Mouse (Mus musculus) heart, postnatal 0 days (tissue): ENCODE measurements around the gene Mettl17. TPM values are rescaled to one million over a fixed set of nuclear protein-coding genes. Genes with fewer than 3 reads are reported as not detected.

Experiments
- ATAC-seq: fragments of 200-750 bp; cut with Nextera tagmentation; 2 replicates; pipeline ENCODE4 v1.8.0; 2017; ENCODE audit warnings: low read depth, moderate number of reproducible peaks, moderate library complexity; ENCODE audit not compliant: insufficient read depth
- DNase-seq: peaks from one replicate; pipeline ENCODE4 v3.0.0-alpha.2; 2016; ENCODE audit warnings: low spot score
- H3K27ac ChIP-seq: fragments of 300-500 bp; sonication (generic); 2 replicates; pipeline ENCODE4 v1.5.1; 2014; ENCODE audit warnings: low read depth, mild to moderate bottlenecking
- H3K27me3 ChIP-seq: fragments of 300-500 bp; sonication (generic); 2 replicates; pipeline ENCODE4 v1.6.1; 2014; ENCODE audit warnings: low read length, mixed read lengths; ENCODE audit not compliant: control insufficient read depth, insufficient read depth
- H3K36me3 ChIP-seq: fragments of 300-500 bp; sonication (generic); replicated peaks from 2 replicates; pipeline ENCODE4 v1.6.1; 2014; ENCODE audit warnings: low read length, mixed read lengths; ENCODE audit not compliant: control insufficient read depth, insufficient read depth
- H3K4me1 ChIP-seq: fragments of 300-500 bp; sonication (generic); 2 replicates; pipeline ENCODE4 v1.6.1; 2014; ENCODE audit warnings: antibody characterized with exemption; ENCODE audit not compliant: control insufficient read depth, insufficient read depth
- H3K4me2 ChIP-seq: fragments of 300-500 bp; sonication (generic); 2 replicates; pipeline ENCODE4 v1.6.1; 2014; ENCODE audit warnings: low read depth, mild to moderate bottlenecking, low read length, moderate library complexity
- H3K4me3 ChIP-seq: fragments of 300-500 bp; sonication (generic); 2 replicates; pipeline ENCODE4 v1.5.1; 2014; ENCODE audit warnings: low read depth, low read length
- H3K9ac ChIP-seq: fragments of 300-500 bp; sonication (generic); replicated peaks from 2 replicates; pipeline ENCODE4 v1.6.1; 2014; ENCODE audit warnings: low read depth, low read length, mixed read lengths
- H3K9me3 ChIP-seq: fragments of 300-500 bp; sonication (generic); replicated peaks from 2 replicates; pipeline ENCODE4 v1.6.1; 2016; ENCODE audit warnings: low read length; ENCODE audit not compliant: control insufficient read depth
- CTCF ChIP-seq: IDR thresholded peaks from 2 replicates; pipeline ENCODE4 v1.5.1; 2016; ENCODE audit warnings: antibody characterized with exemption, control low read depth, low read depth
- EP300 ChIP-seq: IDR thresholded peaks from 2 replicates; pipeline ENCODE4 v1.6.1; 2016; ENCODE audit warnings: antibody characterized with exemption, low read depth
- WGBS: fragments of 180-500 bp; shearing (Covaris S2); extraction: QIAGEN DNeasy Blood & Tissue Kit; methylation state at CpG from one replicate; pipeline ENCODE4 v1.1.7; 2014; 5-methylcytosine and 5-hydroxymethylcytosine counted together
- polyA plus RNA-seq: library from polyadenylated mRNA; unstranded; fragments of >200 nt; fragmentation: Nextera tagmentation; extraction: Ambion mirVana; gene quantifications from 2 replicates; pipeline ENCODE4 v1.2.1, GENCODE M21; 2015
- total RNA-seq: library from RNA; depleted of rRNA; stranded (reverse); fragments of >200 nt; gene quantifications from 2 replicates; pipeline ENCODE4 v1.2.3, GENCODE M21; 2014; ENCODE audit warnings: low replicate concordance

Mettl17 gene
- total and polyA plus RNA-seq, 2 experiments from 2014 or later: 21.6 to 27.2 TPM

GRCm38 (mm10) chr14:51930824-51931223 lies 46.2 kb downstream of the Mettl17 start:
- DNase-seq (peak; percentile 82), ATAC-seq (peak; percentile 81)
- H3K4me3 ChIP-seq: no peak overlapping the region
- no peaks in the 10 kb centered on the region for H3K36me3 ChIP-seq
- peaks cover 5% of the 10 kb centered on the region; the same call in 1 of the 2 replicates for H3K4me1 ChIP-seq
- WGBS: 24% methylated on average over 5 of the region's 5 CpGs
- H3K9ac ChIP-seq: no peak overlapping the region
- no peak overlapping the region for H3K4me2 ChIP-seq
- peaks cover 5% of the 10 kb centered on the region; the same call in 1 of the 2 replicates for H3K9me3 ChIP-seq
- no peaks in the 10 kb centered on the region for H3K27me3 ChIP-seq
- H3K27ac ChIP-seq: no peak overlapping the region
- TF ChIP-seq CTCF (peak; percentile 94), EP300 (no peak)

DNA sequence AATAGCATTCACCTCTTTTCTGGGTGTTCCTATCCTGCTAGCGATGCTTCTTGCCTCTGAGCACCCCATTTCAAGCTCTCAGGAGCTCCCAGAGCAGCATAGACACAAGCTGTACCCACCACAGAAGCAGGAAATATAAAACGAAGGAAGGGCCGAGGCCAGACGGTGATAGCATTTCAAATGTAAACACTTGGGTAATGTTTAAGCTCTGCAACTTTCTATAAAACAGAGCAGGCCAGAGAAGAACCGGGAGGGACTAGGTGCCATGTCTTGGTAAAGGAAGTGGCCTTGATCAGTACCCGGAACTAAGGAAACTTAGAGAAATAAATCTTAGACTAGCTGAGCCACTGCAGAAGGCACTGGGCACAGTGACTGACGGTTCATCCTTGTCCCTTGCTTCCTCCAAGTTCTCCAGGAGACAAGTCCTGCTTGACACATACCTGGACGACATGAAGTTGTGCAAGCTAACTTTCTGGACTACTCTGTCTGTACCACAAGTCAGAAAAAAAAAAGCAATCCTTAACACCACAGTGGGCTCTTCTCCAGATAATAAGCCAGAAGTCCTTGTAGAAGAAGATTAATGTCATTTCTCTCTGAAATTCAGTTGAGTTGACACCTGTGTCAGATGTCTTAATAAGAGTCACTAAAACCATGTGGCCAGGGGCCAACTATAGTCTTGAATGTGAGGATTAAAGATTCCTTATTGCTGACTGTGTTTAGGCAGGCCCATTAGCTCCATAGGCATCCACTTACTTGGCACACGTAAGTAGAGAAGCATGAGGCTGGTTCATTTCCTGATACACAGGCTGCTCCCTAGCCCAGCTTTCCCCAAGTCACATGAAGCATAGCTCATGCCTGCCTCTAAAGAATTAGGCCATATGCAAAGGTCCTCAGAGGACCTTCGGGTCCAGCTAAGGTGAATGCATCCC lies 47.7 kb downstream of the Mettl17 start:
- no peak for ATAC-seq

GRCm38 (mm10) chr14:51939005-51939404 lies 54.4 kb downstream of the Mettl17 start:
- no peak overlapping the region for H3K9ac ChIP-seq
- H3K9me3 ChIP-seq: peaks cover 5% of the 10 kb centered on the region
- TF ChIP-seq EP300 (no peak), CTCF (no peak)
- no peak overlapping the region for H3K4me2 ChIP-seq
- no peaks in the 10 kb centered on the region for H3K4me1 ChIP-seq
- H3K27ac ChIP-seq: no peak overlapping the region
- WGBS: 84% methylated on average over 9 of the region's 9 CpGs
- ATAC-seq (no peak), DNase-seq (no peak)
- no peaks in the 10 kb centered on the region for H3K27me3 ChIP-seq
- no peak overlapping the region for H3K4me3 ChIP-seq
- no peaks in the 10 kb centered on the region for H3K36me3 ChIP-seq

More for the DNA sequence above, 47.7 kb downstream of the Mettl17 start:
- Histone ChIP-seq H3K4me3 (no peak overlapping the region), H3K36me3 (no peaks in the 10 kb centered on the region), H3K9ac (no peak overlapping the region), H3K4me1 (peaks cover 5% of the 10 kb centered on the region; the same call in 1 of the 2 replicates), H3K9me3 (peaks cover 5% of the 10 kb centered on the region; the same call in 1 of the 2 replicates), H3K27ac (no peak overlapping the region), H3K4me2 (no peak overlapping the region), H3K27me3 (no peaks in the 10 kb centered on the region)
- WGBS: 65% methylated on average over 10 of the region's 10 CpGs
- no peak for DNase-seq
- no peak for TF ChIP-seq EP300
- no peak for TF ChIP-seq CTCF

- H3K4me3 ChIP-seq: no peak overlapping the region
- H3K36me3 ChIP-seq: no peaks in the 10 kb centered on the region
- WGBS: 42% methylated on average over 8 of the region's 8 CpGs
- H3K9me3 ChIP-seq: no peaks in the 10 kb centered on the region; the same call in 1 of the 2 replicates
- ATAC-seq: no peak; the same call in 1 of the 2 replicates
- no peak overlapping the region for H3K27ac ChIP-seq
- no peak for DNase-seq
- no peaks in the 10 kb centered on the region for H3K27me3 ChIP-seq
- H3K4me2 ChIP-seq: no peak overlapping the region
- H3K4me1 ChIP-seq: no peaks in the 10 kb centered on the region
- no peak overlapping the region for H3K9ac ChIP-seq
- TF ChIP-seq EP300 (no peak), CTCF (no peak)
These were observed 56.4 kb downstream of the Mettl17 start for GRCm38 (mm10) chr14:51940944-51941560.

DNA sequence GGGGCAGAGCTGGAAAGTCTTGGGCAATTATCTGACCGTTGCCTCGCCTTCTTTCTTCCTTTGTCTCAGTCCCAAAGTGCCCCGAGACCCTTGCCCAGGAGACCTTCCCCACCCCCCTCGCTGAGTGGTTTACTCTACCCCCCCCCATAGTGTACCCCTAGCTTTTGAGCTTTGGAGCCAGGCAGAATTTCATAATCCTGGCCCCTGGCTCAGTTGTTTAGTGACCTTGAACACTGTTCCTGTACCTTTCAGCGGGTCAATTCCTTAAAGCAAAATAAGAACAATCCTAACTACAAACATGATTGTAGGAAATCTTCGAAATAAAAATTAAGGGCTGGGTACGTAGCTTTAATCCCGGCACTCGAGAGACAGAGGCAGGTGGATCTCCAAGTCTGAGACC lies 56.9 kb downstream of the Mettl17 start:
- ATAC-seq (no peak), DNase-seq (no peak)
- Histone ChIP-seq H3K9ac (no peak overlapping the region), H3K4me1 (no peaks in the 10 kb centered on the region), H3K4me3 (no peak overlapping the region), H3K9me3 (no peaks in the 10 kb centered on the region; the same call in 1 of the 2 replicates), H3K36me3 (no peaks in the 10 kb centered on the region), H3K27me3 (no peaks in the 10 kb centered on the region), H3K4me2 (no peak overlapping the region), H3K27ac (no peak overlapping the region)
- WGBS: 73% methylated on average over 9 of the region's 9 CpGs
- no peak for TF ChIP-seq EP300
- TF ChIP-seq CTCF: no peak
